Comparison of ENCODE assay signal across 9 mouse cellular contexts in the genomic region with DNA sequence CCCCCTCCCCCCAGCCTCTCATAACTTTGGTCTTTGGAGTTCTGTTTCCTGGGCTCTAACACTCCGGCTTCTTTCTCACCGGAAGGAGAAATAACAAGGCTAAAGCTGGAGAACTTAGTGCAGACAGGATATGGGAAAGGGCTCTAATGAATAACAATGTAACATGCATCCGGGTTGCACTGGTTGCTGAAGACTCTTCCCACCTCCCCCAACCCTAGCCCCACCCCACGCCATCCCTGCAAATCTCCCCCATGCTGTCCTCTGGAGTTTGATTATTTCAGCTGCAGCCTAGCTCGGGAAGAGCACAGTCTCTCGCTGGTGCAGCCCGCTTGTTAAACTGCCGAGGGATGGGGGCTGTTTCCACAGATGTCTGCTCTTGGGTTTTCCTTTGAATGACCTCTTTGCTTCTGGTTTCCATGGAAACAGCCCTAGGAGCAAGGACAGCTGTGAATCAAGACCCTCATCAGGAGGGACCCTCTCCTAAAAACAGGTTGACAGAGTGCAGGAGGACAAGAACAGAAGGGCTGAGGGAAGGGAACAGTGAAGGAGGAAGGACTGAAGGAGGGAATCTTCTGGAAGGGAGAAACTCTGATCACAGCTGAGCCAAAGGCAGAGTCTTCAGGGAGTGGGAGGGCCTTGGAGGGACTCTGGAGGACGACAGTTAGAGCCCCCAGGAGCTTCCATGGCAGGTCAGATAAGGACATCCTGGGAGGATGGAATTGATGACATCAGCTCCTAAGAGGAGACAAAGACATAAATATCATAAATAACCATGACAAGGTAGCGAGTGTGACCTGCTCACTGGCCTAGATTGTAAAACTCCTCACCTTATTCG. TPM values are rescaled to one million over a fixed set of nuclear protein-coding genes. Genes with fewer than 3 reads are reported as not detected.
DNase-seq lines count a peak whose midpoint lies in the region; ATAC-seq and TF ChIP-seq lines count a peak whose summit lies in the region.
"Had no signal": no experiment of that assay in that cellular context is flagged by ENCODE, and none has a peak within 500 bp of the region (broad histone marks: within the 10 kb centered on the region; RNA-seq: fewer than 3 reads in every experiment).

No protein-coding gene starts in this region.

- peak overlapping the region; percentile 32 for H3K9ac ChIP-seq in forebrain, embryonic 14.5 days (ENCODE audit: low read length)
- no peak overlapping the region for H3K9ac ChIP-seq in liver, embryonic 11.5 days (ENCODE audit: low read depth, low read length)

- H3K9me3 ChIP-seq in forebrain, embryonic 14.5 days (replicated peaks; ENCODE audit: control insufficient read depth, low read length): no peaks in the 10 kb centered on the region
- H3K9me3 ChIP-seq in liver, embryonic 11.5 days (ENCODE audit: control insufficient read depth, low read length): no peaks in the 10 kb centered on the region
- H3K9me3 ChIP-seq: megakaryocyte, embryonic 14.5 days had no signal

- no peaks in the 10 kb centered on the region for H3K27me3 ChIP-seq in forebrain, embryonic 14.5 days (replicated peaks; ENCODE audit: control insufficient read depth, insufficient read depth, low read length)
- H3K27me3 ChIP-seq in liver, embryonic 11.5 days (replicated peaks; ENCODE audit: control insufficient read depth, insufficient read depth, low read length): no peaks in the 10 kb centered on the region

- H3K4me2 ChIP-seq in forebrain, embryonic 14.5 days (ENCODE audit: low read length): peak overlapping the region; percentile 14; the same call in 1 of the 2 replicates
- peak overlapping the region; percentile 23 for H3K4me2 ChIP-seq in liver, embryonic 11.5 days

- H3K27ac ChIP-seq in left cerebral cortex, adult 2 months: peak overlapping the region; percentile 73
- peak overlapping the region; percentile 10; the same call in 1 of the 2 replicates for H3K27ac ChIP-seq in forebrain, embryonic 14.5 days (ENCODE audit: low read depth, low read length)
- peak overlapping the region; percentile 49; the same call in 1 of the 2 replicates for H3K27ac ChIP-seq in liver, embryonic 11.5 days (ENCODE audit: low read depth, low read length)

- no peaks in the 10 kb centered on the region for H3K36me3 ChIP-seq in forebrain, embryonic 14.5 days (ENCODE audit: control insufficient read depth, insufficient read depth, low read length)
- no peaks in the 10 kb centered on the region for H3K36me3 ChIP-seq in liver, embryonic 11.5 days (ENCODE audit: control insufficient read depth, insufficient read depth, low read length)

- 19% methylated on average over 11 of the region's 11 CpGs for WGBS in forebrain, embryonic 14.5 days
- WGBS in liver, embryonic 11.5 days: 15% methylated on average over 11 of the region's 11 CpGs

- no peak for TF ChIP-seq CTCF in left cerebral cortex, adult 2 months (IDR thresholded peaks at IDR 0.05)

- H3K4me1 ChIP-seq in forebrain, embryonic 14.5 days (ENCODE audit: control insufficient read depth, insufficient read depth, low read length): peaks cover 28% of the 10 kb centered on the region
- peaks cover 7% of the 10 kb centered on the region for H3K4me1 ChIP-seq in liver, embryonic 11.5 days (replicated peaks; ENCODE audit: control insufficient read depth, insufficient read depth, low read length)

- DNase-seq in left cerebral cortex, adult 2 months (ENCODE audit: extremely low spot score in 1 of 2, low spot score in 2 of 2): no peak
- no peak for DNase-seq in left cerebral cortex, adult 11 months (ENCODE audit: low spot score)
- DNase-seq in forebrain, embryonic 14.5 days (ENCODE audit: low spot score): peak; percentile 53
- no peak for DNase-seq in liver, embryonic 11.5 days (ENCODE audit: low spot score)
- peak; percentile 54 for DNase-seq in retina, postnatal 1 day
- DNase-seq in natural killer cell, adult 2 months (ENCODE audit: low spot score in 2 of 2): no peak
- DNase-seq in spleen, adult 18-20 months: no peak
- no peak for DNase-seq in spleen, postnatal 14 days (ENCODE audit: low spot score in 2 of 2)

- ATAC-seq in forebrain, embryonic 14.5 days: peak; percentile 66
- ATAC-seq in liver, embryonic 11.5 days (replicated peaks; ENCODE audit: low FRiP score): peak; percentile 48; the same call in 1 of the 2 replicates

- H3K4me3 ChIP-seq in left cerebral cortex, adult 2 months: no peak overlapping the region
- H3K4me3 ChIP-seq in forebrain, embryonic 14.5 days (ENCODE audit: low read depth, low read length): no peak overlapping the region
- no peak overlapping the region for H3K4me3 ChIP-seq in liver, embryonic 11.5 days (ENCODE audit: low read depth, low read length)
- H3K4me3 ChIP-seq: megakaryocyte, embryonic 14.5 days had no signal

- intact Hi-C loops in left cerebral cortex, adult 2 months (cut with DNase I): loop anchor here (5.0 kb wide), 1 partner anchor 82 kb away; no protein-coding TSS in a partner anchor

RNA-seq across cellular contexts. Expression of gene 4933407L21Rik, which starts 5.6 kb away (rescaled TPM):
- 1 to 10 TPM; 5.5 to 7.2 TPM for total RNA-seq in left cerebral cortex, adult 2 months (2021)
- 4.0 and 4.2 TPM in 2 replicates for polyA plus RNA-seq in forebrain, embryonic 14.5 days (2014; fragmentation: Nextera tagmentation; extraction: Ambion mirVana)
- polyA plus RNA-seq in liver, embryonic 11.5 days (2014; fragmentation: Nextera tagmentation; extraction: Ambion mirVana): not detected in 2 replicates

RNA-seq across cellular contexts. Expression of gene Gpr55, which starts 27.0 kb away (rescaled TPM):
- total RNA-seq in left cerebral cortex, adult 2 months (2021): under 1 TPM; 0.09 to 0.14 TPM
- 0.05 TPM in 1 of 2 replicates, not detected in the other for polyA plus RNA-seq in forebrain, embryonic 14.5 days (2014; fragmentation: Nextera tagmentation; extraction: Ambion mirVana)
- polyA plus RNA-seq in liver, embryonic 11.5 days (2014; fragmentation: Nextera tagmentation; extraction: Ambion mirVana): not detected in 2 replicates

RNA-seq across cellular contexts. Expression of gene Itm2c, which starts 39.8 kb away (rescaled TPM):
- 100 to 1,000 TPM; 714 to 742 TPM for total RNA-seq in left cerebral cortex, adult 2 months (2021)
- 149 and 157 TPM in 2 replicates for polyA plus RNA-seq in forebrain, embryonic 14.5 days (2014; fragmentation: Nextera tagmentation; extraction: Ambion mirVana)
- polyA plus RNA-seq in liver, embryonic 11.5 days (2014; fragmentation: Nextera tagmentation; extraction: Ambion mirVana): 39.7 and 41.8 TPM in 2 replicates

Comparison
In these comparisons a context has a peak if more than half of its experiments do, and no peak if none do; other contexts are left out.
1. DNase-seq: peak in forebrain, embryonic 14.5 days (single experiment) and retina, postnatal 1 day (single experiment); none in left cerebral cortex, adult 2 months (0 of 2), left cerebral cortex, adult 11 months (single experiment), liver, embryonic 11.5 days (single experiment), natural killer cell, adult 2 months (0 of 2), spleen, adult 18-20 months (0 of 2) and spleen, postnatal 14 days (0 of 2).
2. H3K27ac ChIP-seq: peak in every context shown above with its lines; median percentile 73 in left cerebral cortex, adult 2 months; 49 in liver, embryonic 11.5 days; 10 in forebrain, embryonic 14.5 days.